Mouse (Mus musculus) right cerebral cortex, postnatal 36 days (tissue): ENCODE data around the gene Camta2.

Source experiments
- DNase-seq, 2 experiments: peaks; one replicate each; pipeline ENCODE4 v3.0.0; 2022; ENCODE audit warnings: low spot score in 2 of 2, mixed read lengths in 1 of 2

The Camta2 gene

GRCm38 (mm10) chr11:70687601-70688199, at the start of gene Camta2:
Gene Camta2, minus strand, starts transcription at chr11:70688105.
- peak; percentile 68 to 69 for DNase-seq

- DNase-seq, result no peak
These were observed 45.4 kb upstream of the Camta2 start for GRCm38 (mm10) chr11:70733256-70733655.

- peak; percentile 39 to 58 for DNase-seq
These were observed 43.3 kb upstream of the Camta2 start for GRCm38 (mm10) chr11:70731178-70731577.

- no peak for DNase-seq
These were observed 42.6 kb upstream of the Camta2 start for GRCm38 (mm10) chr11:70730427-70731038.

DNA sequence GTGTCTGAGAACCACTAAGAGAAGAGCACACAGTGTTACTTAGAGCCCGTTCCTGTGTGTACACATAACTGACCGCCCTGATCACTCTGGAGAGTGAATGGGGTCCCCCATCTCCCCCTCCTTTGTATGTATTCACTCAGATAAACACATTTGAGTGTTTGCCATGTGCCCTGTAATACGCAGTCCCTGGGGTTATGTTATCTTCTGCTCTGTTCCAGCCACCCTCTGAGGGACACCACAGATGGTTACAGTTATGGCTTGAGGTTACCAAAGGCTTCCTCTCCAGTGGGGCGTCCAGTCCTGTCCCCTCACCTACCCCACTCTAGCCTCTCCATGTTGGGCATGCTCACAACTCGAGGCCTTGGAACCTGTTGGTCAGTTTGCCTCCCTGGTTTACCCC, 39.5 kb upstream of the Camta2 start:
- DNase-seq, result no peak

DNA sequence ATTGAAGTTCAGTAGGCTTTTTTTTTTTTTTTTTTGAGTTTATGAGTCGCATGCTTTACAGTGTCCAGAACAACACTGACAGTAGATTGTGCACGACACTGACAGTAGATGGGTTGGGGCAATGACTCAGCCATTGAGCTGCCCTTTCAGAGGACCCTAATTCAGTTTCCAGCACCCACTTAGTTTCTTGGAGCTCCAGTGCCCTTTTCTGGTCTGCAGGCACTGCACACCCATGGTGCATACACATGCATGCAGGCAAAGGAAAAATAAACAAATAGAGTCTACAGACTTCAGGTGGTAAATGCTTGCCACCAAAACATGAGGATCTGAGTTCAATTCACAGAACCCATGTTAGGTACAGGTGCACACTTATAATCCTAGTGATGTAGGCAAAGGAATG, 38.7 kb upstream of the Camta2 start:
- DNase-seq, result no peak

DNA sequence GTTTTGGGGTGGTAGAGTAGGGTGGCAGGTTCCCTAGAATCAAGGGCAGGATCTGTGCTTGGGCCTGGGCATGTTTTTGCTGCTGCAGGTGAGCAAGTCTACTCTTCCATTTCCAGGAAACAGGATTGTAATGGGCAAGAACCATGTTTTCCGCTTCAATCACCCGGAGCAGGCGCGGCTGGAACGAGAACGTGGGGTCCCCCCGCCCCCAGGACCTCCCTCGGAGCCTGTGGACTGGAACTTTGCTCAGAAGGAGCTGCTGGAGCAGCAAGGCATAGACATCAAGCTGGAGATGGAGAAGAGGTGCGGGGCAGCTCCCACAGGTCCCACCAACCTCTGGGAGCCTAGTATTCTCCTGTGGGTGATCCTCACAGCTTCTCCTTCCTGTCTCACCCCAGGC, 36.8 kb upstream of the Camta2 start:
- no peak for DNase-seq

DNA sequence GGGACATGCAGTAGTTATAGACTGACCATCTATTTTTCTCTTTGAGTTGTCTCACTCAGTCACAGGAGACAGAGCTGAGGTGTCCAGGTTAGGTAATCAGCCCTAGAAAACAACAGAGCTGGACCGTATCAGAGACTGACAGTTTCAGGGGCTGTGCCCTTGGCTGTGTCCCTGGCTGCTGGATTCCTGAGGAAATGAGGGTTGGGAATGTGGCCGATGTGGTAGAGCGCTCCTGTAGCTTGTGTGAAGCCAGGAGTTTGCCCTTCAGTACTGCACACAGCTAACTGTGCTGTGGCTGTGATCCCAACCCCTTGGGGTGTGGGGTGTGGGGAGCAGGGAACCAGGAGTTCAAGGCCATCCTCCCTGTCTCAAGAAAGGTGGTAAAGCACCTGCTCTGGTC, 33.2 kb upstream of the Camta2 start:
- DNase-seq, result no peak

GRCm38 (mm10) chr11:70720567-70720966, 32.7 kb upstream of the Camta2 start:
- DNase-seq, result no peak

DNA sequence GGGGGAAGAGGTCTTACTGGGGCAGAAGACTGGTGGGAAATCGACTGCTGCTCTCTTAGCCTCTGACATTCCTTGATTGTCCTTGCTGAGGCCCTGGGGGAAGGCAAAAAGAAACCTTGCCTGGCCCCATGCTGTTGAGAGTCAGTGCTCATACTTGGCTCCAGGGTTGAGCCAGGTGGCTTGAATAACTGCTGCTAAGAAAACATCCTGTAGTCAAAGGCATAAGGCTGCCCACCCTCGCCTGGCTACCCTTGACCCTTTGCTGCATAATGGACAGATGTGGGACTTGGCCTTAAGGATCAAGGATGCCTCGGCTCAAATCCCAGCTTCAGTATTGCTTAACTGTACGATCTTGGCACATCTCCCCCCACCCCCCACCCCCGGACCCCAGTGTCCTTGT, 30.6 kb upstream of the Camta2 start:
- DNase-seq, result no peak

- no peak for DNase-seq
These were observed 27.9 kb upstream of the Camta2 start for GRCm38 (mm10) chr11:70715832-70716231.

DNA sequence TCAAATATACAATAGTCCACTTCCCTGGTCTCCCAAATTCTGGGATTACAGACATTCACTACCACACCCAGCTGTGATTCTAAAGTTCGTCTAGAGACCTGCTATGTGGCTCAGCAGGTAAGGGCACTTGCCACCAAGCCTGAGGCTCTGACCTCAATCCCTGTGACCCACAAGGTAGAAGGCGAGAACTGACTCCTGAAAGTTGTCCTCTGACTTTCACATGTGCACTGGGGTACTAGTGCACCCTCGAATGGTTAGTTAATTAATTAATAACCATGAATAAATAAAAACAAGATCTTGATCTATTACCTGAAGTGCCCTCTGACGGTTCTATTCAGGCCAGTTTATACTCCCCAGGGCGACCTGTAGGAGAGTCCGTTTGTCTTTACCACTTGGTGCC, 25.3 kb upstream of the Camta2 start:
- DNase-seq, result no peak

DNA sequence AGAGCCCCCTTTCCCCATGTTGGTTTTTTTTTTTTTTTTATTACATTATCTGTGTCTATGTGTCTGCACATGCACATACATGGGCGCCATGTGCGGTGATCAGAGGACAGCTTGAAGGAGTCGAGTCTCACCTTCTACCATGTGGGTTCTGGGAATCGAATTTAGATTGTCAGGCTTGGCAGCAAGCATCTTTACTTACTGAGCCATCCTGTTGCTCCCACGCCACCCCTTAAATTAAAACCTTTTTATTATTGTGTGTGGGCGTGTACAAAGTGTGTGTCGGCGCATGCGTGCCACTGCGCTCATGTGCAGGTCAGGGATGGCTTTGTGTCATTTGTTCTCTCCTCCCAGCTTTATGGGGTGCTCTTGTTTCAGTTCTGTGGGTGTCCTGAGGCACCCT, 23.1 kb upstream of the Camta2 start:
- peak in 1 of 2 experiments; percentile 28 for DNase-seq

GRCm38 (mm10) chr11:70706127-70706526, 18.2 kb upstream of the Camta2 start:
- no peak for DNase-seq

- DNase-seq, result no peak
These were observed 14.9 kb upstream of the Camta2 start for GRCm38 (mm10) chr11:70702781-70703180.

GRCm38 (mm10) chr11:70701984-70702733, 14.3 kb upstream of the Camta2 start:
- DNase-seq, result no peak

DNA sequence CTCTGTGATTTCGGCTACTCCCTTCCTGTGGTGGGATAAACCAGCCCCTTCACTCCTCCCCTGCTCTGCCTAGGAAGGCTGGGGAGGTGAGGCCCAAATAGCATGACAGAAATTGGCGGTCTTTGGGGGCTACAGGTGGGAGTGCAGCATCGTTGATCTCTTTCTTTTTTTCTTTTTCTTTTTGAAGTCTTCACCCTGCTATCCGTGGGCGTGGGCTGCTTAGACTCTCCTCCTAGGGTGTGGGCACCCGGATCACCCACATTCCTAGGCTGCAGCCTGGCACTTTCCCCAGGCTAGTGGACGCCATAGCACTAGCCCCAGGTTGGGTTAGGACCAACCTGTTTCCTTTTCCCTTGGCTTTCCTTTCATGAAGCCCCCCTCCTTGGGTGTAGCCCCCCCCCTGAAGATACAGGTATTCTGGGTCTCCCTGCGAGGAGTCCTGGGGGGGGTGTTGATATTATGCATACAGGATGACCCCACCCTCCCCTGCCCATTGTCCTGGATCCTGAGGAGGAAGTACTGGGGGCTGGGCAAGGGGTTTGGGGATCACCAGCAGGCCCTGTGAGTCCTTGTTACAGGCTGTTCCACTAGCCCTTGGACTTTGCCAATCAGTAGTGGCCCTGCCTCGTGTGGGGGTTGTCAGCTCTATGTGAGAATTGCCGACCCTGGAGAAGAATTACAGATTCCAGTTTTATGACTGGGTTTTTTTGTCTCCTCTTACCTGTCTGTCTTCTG, 13.5 kb upstream of the Camta2 start:
- no peak for DNase-seq

DNA sequence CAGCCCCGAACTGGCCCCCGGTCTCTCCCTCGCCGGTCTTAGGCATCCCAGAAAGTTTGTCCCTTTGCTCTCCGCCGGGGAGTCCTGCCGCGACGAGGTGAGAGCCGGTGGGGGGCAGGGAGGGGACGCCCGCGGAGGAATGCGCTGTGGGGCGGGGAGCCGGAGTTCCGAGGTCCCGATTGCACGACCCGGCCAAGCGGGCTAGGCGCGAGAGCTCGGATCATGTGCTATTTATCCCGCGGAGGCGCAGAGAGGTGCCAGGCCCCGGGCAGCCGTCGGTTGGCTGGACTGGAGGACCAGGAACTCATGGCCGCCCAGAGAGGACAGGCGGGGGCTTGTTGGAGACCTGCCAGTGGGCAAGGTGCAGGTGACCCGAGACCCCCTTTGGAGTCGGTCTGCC, 12.7 kb upstream of the Camta2 start:
- DNase-seq, result peak; percentile 24 to 48

- DNase-seq, result peak; percentile 89
These were observed 12.0 kb upstream of the Camta2 start, which contains the start of the genes Inca1 and Kif1c for GRCm38 (mm10) chr11:70699722-70700556. Gene Inca1, minus strand, starts transcription at chr11:70700155. Gene Kif1c, plus strand, starts transcription at chr11:70700548.

DNA sequence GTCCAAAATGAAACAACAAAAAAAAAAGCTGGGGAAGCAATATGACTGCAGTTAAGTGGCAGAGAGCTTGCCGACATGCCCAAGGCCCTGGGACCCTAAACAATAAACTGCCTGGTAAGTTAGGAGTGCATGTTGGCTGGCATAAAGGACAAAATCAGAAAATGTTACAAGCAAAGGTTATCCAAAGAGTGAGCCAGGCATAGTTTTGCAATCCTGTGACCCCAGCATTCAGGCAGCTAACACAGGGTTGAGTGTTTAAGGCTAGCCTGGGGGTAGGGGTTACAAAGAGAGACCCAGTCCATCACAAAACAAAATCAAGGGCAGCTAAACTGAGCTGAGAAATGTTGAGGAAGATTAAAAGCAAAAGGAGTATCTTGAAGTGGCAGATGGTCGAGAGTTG, 11.1 kb upstream of the Camta2 start:
- DNase-seq, result no peak

DNA sequence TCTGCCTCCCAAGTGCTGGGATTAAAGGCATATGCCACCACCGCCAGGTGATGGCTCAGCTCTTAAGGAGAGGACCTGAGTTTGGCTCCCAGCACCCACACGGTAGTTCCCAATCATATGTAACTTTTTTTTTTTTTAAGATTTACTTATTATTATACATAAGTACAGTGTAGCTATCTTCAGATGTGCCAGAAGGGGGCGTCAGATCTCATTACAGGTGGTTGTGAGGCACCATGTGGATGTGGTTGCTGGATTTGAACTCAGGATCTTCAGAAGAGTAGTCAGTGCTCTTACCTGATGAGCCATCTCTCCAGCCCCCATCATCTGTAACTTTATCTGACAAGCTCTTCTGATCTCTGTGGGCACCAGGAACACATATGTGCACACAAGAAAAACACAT, 9.5 kb upstream of the Camta2 start:
- DNase-seq, result no peak
